Mouse (Mus musculus): ENCODE measurements around the gene Prdx2. TPM values are rescaled to one million over a fixed set of nuclear protein-coding genes. Genes with fewer than 3 reads are reported as not detected.

Gene Prdx2
- polyA plus RNA-seq, 1 experiment = 183 TPM

- Histone ChIP-seq H3K4me1 (replicated peaks; ENCODE audit: control insufficient read depth, insufficient read depth, low read length) (no peaks in the 10 kb centered on the region; the same call in 1 of the 2 replicates), H3K27ac (ENCODE audit: control insufficient read depth, insufficient read depth, low read length) (no peak overlapping the region), H3K4me3 (ENCODE audit: control insufficient read depth, insufficient read depth, low read length) (no peak overlapping the region), H3K27me3 (ENCODE audit: control insufficient read depth, insufficient read depth, low read length) (peaks cover 23% of the 10 kb centered on the region), H3K36me3 (ENCODE audit: control insufficient read depth, insufficient read depth, low read length) (no peaks in the 10 kb centered on the region)
- no peak for TF ChIP-seq POLR2A (IDR thresholded peaks at IDR 0.05; ENCODE audit: control insufficient read depth, extremely low read depth, insufficient read depth, low read length, poor library complexity)
- DNase-seq = no peak
- 69% methylated on average over 13 of the region's 13 CpGs for WGBS
Observed at GRCm38 (mm10) chr8:84937620-84938485, 31.5 kb upstream of the Prdx2 start.

GRCm38 (mm10) chr8:84943699-84944098, 25.7 kb upstream of the Prdx2 start:
- no peak for DNase-seq
- Histone ChIP-seq H3K36me3 (ENCODE audit: control insufficient read depth, insufficient read depth, low read length) (no peaks in the 10 kb centered on the region), H3K4me1 (replicated peaks; ENCODE audit: control insufficient read depth, insufficient read depth, low read length) (peaks cover 7% of the 10 kb centered on the region), H3K27me3 (ENCODE audit: control insufficient read depth, insufficient read depth, low read length) (peaks cover 30% of the 10 kb centered on the region), H3K4me3 (ENCODE audit: control insufficient read depth, insufficient read depth, low read length) (no peak overlapping the region), H3K27ac (ENCODE audit: control insufficient read depth, insufficient read depth, low read length) (no peak overlapping the region)
- no peak for TF ChIP-seq POLR2A (IDR thresholded peaks at IDR 0.05; ENCODE audit: control insufficient read depth, extremely low read depth, insufficient read depth, low read length, poor library complexity)
- no peak for TF ChIP-seq CTCF (IDR thresholded peaks at IDR 0.05; ENCODE audit: borderline replicate concordance, control insufficient read depth, extremely low read depth, insufficient read depth, low read length, poor library complexity)
- WGBS = 31% methylated on average over 4 of the region's 4 CpGs

- Histone ChIP-seq H3K36me3 (ENCODE audit: control insufficient read depth, insufficient read depth, low read length) (no peaks in the 10 kb centered on the region), H3K27ac (ENCODE audit: control insufficient read depth, insufficient read depth, low read length) (no peak overlapping the region), H3K4me3 (ENCODE audit: control insufficient read depth, insufficient read depth, low read length) (no peak overlapping the region), H3K27me3 (ENCODE audit: control insufficient read depth, insufficient read depth, low read length) (peaks cover 30% of the 10 kb centered on the region), H3K4me1 (replicated peaks; ENCODE audit: control insufficient read depth, insufficient read depth, low read length) (peaks cover 7% of the 10 kb centered on the region)
- WGBS = 5% methylated on average over 26 of the region's 26 CpGs
- DNase-seq = peak; percentile 49
- TF ChIP-seq POLR2A (IDR thresholded peaks at IDR 0.05; ENCODE audit: control insufficient read depth, extremely low read depth, insufficient read depth, low read length, poor library complexity) (no peak), CTCF (IDR thresholded peaks at IDR 0.05; ENCODE audit: borderline replicate concordance, control insufficient read depth, extremely low read depth, insufficient read depth, low read length, poor library complexity) (no peak)
Observed at GRCm38 (mm10) chr8:84944478-84945160, 24.8 kb upstream of the Prdx2 start.

GRCm38 (mm10) chr8:84945235-84945632, 24.2 kb upstream of the Prdx2 start:
- no peak overlapping the region for H3K27ac ChIP-seq (ENCODE audit: control insufficient read depth, insufficient read depth, low read length)
- peaks cover 7% of the 10 kb centered on the region for H3K4me1 ChIP-seq (replicated peaks; ENCODE audit: control insufficient read depth, insufficient read depth, low read length)
- H3K4me3 ChIP-seq (ENCODE audit: control insufficient read depth, insufficient read depth, low read length) = no peak overlapping the region
- WGBS = 21% methylated on average over 11 of the region's 11 CpGs
- no peak for DNase-seq
- no peaks in the 10 kb centered on the region for H3K36me3 ChIP-seq (ENCODE audit: control insufficient read depth, insufficient read depth, low read length)
- H3K27me3 ChIP-seq (ENCODE audit: control insufficient read depth, insufficient read depth, low read length) = peaks cover 30% of the 10 kb centered on the region
- TF ChIP-seq CTCF (IDR thresholded peaks at IDR 0.05; ENCODE audit: borderline replicate concordance, control insufficient read depth, extremely low read depth, insufficient read depth, low read length, poor library complexity) (no peak), POLR2A (IDR thresholded peaks at IDR 0.05; ENCODE audit: control insufficient read depth, extremely low read depth, insufficient read depth, low read length, poor library complexity) (no peak)

GRCm38 (mm10) chr8:84945633-84946527, 23.5 kb upstream of the Prdx2 start:
- Histone ChIP-seq H3K4me3 (ENCODE audit: control insufficient read depth, insufficient read depth, low read length) (no peak overlapping the region; the same call in 1 of the 2 replicates), H3K27ac (ENCODE audit: control insufficient read depth, insufficient read depth, low read length) (no peak overlapping the region), H3K4me1 (replicated peaks; ENCODE audit: control insufficient read depth, insufficient read depth, low read length) (peaks cover 7% of the 10 kb centered on the region), H3K27me3 (ENCODE audit: control insufficient read depth, insufficient read depth, low read length) (peaks cover 30% of the 10 kb centered on the region), H3K36me3 (ENCODE audit: control insufficient read depth, insufficient read depth, low read length) (no peaks in the 10 kb centered on the region)
- TF ChIP-seq CTCF (IDR thresholded peaks at IDR 0.05; ENCODE audit: borderline replicate concordance, control insufficient read depth, extremely low read depth, insufficient read depth, low read length, poor library complexity) (0 out of 2 replicates have a peak, but pooled peaks have one; percentile 18), POLR2A (IDR thresholded peaks at IDR 0.05; ENCODE audit: control insufficient read depth, extremely low read depth, insufficient read depth, low read length, poor library complexity) (no peak)
- 2% methylated on average over 51 of the region's 67 CpGs for WGBS
- DNase-seq = no peak

Data from thymus, adult 2 months (tissue).